Mouse (Mus musculus) embryo, embryonic 11 days (tissue): ENCODE measurements around the gene Prss47.

Source experiments
- DNase-seq: peaks from one replicate; pipeline ENCODE4 v3.0.0-alpha.2; 2015

Gene Prss47

GRCm38 (mm10) chr13:65052660-65053059, at the start of gene Prss47:
TSS of gene Prss47 (minus strand) at chr13:65052760.
- no peak for DNase-seq

- DNase-seq: no peak
These were observed 48.7 kb upstream of the Prss47 start for GRCm38 (mm10) chr13:65101232-65101631.

DNA sequence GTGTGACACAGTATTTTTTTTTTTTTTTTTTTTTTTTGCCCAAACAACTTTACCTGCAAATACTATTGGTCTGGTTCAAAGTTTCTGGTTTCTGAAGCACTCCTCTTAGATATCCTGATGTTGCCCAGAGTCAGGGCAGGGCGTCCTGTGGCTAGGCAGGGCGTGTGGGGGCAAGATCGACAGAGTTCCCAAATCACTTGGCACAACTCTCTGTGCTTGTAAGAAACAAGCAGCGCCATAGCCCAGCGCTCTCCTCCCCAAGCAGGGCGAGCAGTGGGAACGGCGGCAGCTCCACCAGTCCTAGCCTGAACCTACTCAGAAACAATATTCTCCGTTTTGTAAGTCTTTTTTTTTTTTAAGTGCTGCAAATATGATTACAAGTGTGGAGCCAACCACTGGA, 48.1 kb upstream of the Prss47 start:
- no peak for DNase-seq

GRCm38 (mm10) chr13:65097018-65097417, 44.5 kb upstream of the Prss47 start:
- DNase-seq: no peak

GRCm38 (mm10) chr13:65095923-65096322, 43.4 kb upstream of the Prss47 start:
- DNase-seq: no peak

- DNase-seq: no peak
These were observed 17.4 kb upstream of the Prss47 start for GRCm38 (mm10) chr13:65069969-65070368.

DNA sequence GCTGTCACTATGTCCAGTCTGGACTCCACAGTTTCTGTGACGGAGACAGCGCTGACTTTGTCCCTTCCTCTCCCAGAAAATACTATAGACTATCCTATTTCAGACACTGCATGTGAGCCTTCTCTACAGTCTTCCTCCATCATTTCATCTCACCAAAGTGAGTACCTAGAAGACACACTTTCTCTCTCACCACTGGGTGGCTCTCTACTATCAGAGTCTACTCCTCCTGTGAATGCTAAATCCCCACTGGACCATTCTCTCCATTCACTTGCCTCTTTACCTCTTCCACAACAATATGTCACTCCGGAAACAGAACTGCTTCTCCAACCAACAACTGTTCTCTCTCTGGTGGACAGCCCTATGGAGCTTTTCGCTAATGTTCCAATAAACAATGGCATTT, 17.5 kb downstream of the Prss47 start:
- DNase-seq: peak; percentile 1

DNA sequence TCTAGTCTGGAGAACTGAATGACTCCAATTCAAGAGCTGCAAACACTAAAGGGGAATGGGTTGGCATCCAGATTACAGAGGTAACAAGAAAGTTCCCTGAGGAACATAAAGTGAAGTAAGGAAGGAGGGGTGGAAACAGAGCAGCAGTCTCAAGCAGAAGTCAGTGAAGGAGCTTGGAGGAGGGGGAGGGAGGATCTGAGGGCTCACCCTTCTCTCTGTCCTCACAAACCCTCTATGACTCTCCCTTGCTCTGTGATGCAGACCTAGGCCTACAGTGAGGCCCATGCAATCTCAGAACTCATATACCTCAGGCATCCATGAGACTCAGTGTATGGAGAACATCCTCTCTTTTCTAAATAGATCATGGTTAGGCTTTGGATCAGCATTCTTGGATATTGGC, 19.8 kb downstream of the Prss47 start, which contains the start of gene Spata31d1c:
Spata31d1c (plus strand) TSS at position 301 of the 400 bp plus-strand sequence.
- no peak for DNase-seq

DNA sequence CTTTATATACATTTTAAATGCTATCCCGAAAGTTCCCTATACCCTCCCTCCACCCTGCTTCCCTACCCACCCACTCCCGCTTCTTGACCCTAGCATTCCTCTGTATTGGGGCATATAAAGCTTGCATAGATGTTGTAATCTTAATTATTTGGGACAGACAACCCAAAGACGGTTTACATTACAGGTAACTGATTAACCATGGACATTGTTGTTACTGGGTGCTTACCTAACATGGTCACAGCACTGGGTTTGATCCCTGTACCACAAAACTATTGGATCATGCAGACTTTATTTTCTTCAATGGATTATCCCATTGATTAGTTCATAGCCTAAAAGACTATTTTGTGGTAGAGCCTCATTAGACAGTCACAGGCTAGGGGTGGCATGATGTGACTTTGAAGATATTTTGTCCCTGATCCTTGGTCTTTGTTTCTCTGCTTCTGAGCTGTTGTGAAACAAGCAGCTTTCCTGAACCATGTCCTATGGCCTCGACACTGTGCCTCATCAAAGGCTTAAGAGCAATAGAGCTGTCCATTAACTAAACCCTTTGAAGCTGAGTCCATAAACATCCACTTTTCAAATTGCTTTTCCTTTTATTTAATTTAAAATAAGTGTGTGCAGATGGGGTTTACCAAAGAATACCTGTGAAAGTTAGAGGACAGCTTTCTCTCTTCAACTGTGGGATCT, 41.4 kb downstream of the Prss47 start:
- no peak for DNase-seq

- no peak for DNase-seq
These were observed 44.6 kb downstream of the Prss47 start for GRCm38 (mm10) chr13:65007971-65008370.

- no peak for DNase-seq
These were observed 45.8 kb downstream of the Prss47 start for GRCm38 (mm10) chr13:65006760-65007159.

DNA sequence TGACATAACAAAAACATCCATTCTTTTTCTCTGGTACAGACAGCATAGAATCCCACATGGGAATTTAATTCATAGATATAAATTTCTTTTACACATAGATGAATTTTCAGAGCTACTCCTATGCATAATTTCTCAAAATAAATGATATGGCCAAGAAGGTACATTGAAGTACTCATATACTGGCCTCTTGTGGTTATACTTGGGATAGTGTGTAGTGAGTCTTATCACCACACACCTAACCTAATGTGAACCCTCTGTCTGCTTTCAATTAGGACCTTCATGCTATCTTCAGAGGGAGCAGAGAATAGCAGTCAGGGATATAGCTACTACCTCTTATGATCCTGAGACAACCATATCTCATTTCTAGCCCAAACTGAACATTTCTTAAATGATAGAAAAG, 47.1 kb downstream of the Prss47 start:
- no peak for DNase-seq
